Mouse (Mus musculus): ENCODE measurements around the gene Ckmt2.

Gene Ckmt2

DNA sequence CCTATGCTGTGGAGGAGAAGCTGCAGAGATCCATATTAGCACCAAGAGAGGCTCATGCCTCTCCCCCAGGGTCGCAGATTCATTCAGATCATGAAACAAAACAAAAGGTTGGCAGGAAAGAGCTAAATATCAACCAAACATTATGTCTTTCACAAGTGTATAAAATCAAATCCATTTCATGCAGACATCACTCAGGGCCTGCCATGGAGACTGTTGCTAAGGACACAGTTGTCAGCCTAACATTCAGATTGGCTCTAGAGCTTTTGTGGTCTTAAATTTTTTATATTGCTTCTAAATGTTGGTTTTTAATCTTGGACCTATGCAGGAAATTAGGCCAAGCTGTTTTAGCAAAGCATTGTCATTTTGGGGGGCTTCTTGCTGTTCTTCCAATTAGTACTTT lies 8.1 kb downstream of the Ckmt2 start:
- no peak for DNase-seq

DNA sequence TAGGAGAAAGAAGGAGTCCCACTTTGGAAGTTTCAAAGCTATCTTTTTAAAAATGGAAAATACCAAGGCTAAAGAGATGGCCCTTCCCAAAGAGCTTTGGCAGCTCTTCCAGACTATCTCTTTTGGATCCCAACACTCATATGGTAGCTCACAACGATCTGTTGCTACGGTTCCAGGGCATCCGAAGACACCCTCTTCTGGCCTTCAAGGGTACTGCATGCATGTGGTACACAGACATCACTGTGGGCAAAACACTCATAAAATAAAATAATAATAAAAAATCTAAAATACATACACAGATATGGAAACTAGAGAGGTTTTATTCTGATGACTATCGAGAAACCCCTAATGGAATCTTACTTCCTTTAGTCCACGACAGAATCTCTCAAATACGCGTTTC lies 17.9 kb downstream of the Ckmt2 start:
- DNase-seq, result peak; percentile 26

DNA sequence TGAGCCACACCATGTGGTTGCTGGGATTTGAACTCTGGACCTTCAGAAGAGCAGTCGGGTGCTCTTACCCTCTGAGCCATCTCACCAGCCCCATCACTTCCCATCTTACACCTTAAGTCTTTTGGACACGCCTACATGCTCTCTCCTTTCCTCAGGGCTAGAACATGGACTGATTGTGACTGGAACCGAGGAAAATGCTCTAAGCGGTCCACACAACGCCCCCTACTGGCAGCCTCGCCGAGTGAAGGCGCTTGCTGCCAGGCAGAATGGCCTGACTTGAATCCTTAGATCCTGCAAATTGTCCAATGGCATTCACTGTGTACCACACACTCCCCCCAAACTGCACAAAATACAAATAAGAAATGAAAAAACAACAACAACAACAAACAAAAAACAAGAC lies 19.3 kb downstream of the Ckmt2 start:
- no peak for DNase-seq

DNA sequence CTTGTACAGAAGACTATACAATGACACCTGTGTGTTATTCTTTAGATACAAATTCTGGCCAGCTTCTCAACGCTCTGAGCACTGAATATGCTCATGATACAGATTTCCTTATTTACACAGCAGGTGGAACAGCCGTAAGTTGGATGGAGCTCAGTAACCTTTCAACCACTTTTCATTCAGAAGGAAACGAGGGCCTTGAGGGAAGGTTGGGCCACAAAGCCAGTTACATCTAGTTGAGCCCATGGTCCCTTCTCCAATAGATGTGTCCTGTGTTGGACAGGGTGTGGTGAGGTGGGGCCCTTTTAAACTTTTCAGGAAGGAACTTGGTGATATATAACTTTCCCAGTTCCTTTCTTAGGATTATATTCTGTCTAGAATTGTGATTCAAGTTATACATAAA lies 22.3 kb downstream of the Ckmt2 start:
- no peak for DNase-seq

DNA sequence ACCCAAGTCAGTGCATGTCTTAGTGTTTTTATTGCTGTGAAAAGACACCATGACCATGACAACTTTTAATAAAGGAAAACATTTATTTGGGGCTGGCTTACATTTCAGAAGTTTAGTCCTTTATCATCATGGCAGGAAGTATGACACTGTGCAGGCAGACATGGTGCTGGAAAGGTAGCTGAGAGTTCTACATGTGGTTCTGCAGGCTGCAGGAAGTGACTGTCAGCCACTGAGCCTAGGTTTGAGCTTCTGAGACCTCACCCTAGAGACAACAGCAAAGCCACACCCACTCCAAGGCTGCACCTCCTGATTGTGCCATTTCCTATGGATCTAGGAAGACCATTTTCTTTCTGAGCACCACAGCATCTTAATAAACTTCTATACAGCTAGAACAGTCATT lies 48.8 kb downstream of the Ckmt2 start:
- DNase-seq, result no peak

DNA sequence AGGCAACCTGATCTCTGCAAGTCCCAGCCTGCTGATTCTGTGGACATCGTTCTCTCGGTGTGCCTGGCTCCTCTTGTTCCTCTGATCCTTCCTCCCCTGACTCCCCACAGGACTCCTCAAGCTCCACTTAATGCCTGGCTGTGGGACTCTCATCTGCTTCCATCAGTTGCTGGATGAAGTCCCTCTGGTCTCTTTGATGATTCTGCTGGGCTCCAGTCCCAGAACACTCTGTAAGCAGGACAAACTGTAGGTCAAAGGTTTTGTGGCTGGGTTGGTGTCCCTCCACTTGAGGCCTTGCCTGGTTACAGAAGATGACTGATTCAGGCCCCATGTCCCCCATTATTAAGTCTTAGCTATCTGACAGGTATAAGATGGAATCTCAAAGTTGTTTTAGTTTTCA lies 50.6 kb downstream of the Ckmt2 start:
- no peak for DNase-seq

DNA sequence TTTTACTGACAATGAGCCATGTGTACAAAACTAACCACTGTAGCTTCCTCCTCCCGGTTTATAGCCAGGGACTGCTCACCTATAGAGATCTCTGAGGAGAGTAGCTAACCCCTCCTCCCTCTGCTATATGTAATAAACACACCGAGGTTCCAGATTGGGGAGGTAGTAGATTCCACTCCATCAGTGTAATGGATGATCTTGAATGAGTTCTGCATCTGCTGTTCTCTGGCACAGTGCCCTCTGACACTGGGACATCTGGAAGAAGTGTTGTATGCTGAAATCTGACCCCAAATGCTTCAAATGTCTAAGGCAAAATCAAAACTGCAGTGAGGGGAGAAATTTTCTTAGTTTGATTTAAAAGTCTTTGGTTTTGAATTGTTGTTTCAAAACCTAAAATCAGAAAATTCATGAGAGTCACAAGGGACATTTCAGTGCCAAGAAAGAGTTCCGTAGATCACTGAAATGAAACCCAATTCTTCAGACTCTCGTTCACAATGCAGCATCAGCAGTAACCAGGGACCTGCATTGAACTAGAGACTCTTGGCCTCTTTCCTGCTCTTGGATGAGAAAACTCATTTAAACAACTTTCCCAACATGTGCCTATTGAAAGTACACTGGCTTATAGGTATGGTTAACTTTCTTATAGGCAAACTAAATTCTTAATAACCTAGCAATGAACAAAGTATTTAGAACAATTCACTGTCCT lies 51.7 kb downstream of the Ckmt2 start:
- no peak for DNase-seq

DNA sequence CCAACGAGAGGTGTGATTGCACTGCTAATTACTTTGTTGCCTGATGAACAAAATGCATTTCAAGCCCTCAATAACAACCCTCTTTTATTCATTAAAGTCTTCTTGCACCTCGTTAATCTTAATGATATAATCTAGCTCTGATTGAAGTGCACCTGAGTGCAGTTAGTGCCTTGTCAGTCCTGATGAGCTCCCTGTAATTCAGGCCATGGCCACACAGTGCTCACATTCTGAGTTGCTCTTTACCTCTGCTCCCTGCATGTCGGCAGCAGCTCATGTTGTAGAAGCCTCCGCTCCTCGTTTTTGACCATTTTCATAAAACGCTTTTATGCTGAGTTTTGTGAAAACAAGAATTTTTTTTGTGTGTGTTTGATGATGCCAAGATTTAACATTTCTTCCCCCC lies 53.0 kb downstream of the Ckmt2 start:
- DNase-seq, result no peak

DNA sequence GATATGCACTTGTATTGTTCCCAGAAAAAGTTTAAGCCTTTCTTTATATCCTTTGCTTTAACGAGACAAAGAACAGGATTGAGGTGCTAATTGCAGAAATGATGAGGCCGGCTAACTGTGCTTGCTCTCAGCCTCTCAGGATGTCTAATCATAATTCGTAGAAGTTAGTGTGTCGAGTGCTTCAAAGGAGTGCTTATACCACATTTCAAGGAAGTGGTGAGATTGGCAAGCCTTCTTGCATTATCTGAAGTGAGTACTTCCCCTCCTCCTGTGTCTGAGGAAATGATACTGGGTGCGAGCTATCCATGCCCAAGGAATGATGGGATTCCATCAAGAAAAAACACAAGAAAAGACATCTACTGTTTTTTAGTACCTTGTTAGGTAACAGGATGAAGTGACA lies 62.0 kb downstream of the Ckmt2 start:
- no peak for DNase-seq

DNA sequence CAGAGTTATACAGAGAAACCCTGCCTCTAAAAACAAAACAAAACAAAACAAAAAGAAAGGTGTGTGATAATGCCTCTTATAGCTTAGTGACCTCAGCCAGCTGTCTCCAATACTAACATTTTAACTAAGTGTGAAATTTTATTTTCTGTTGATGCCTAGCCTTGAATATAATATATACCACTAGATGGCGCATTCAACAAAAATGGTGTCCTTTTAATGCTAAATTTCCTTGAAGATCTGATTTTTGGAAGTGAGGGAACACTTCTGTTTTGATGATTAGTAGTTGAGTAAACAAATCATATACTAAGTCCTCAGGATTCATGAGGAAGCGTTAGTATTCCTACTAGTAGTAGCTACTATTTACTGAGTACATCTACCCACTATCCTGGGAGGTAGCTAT lies 67.2 kb downstream of the Ckmt2 start:
- DNase-seq, result no peak

DNA sequence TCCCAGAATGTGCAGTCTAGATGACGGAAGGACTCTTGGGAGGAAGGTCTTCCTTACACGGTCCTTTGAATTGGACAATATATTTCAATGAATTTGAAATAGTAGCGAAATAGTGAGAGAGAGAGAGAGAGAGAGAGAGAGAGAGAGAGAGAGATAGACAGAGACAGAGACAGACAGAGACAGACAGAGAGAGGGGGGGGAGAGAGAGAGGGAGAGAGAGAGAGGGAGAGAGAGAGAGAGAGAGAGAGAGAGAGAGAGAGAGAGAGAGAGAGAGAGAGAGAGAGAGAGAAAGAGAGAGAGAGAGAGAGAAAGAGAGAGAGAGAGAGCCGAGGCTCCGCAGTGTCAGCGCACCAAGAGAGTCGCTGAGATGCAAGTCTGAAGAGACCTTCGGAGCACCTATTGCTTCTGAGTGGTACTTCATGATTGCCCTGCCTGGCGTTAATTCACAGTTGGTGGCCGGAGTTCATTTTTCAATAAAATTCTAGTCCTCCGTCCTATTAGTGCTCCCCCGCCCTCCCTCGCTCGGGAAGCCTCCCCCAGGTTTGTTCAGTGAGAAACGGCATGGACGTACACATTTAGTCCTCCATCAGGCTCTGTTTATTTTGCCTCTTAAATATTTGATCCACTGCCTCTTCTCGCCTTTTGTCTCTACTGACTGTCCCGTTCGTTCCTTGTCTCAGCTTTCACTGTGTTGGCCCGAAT lies 68.7 kb downstream of the Ckmt2 start:
- DNase-seq, result peak; percentile 15

DNA sequence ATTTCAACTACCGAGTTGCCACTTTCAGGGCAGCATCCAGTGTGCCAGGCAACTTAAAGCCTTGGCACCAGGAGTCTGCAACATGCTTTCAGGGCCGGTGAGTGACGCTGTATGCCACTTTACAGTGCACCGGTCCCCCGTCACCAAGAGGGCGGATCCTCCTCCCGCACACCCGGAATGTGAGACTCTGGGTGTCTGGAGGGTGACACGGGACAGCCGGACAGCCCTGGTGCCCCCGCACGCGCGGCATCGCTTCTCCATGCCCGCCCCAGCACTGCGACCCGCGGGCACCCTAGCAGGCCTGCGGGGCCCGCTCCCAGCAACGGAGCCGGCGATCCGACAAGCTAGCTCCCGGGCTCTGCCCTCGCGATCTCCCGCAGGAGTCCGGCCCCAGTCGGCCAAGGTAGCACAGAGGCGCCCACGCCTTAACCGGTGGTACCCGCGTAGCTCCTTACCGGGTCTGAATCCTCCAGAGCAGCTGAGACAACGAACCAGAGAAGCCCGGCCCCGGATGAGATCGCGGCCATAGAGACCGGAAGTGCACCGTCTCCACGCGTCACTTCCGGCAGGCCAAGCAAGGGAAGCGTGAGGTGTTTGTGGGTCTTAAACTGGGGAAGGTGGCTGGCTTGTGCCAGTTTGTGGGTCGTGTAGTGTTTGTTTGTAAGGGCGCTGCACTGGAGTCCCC lies 69.4 kb downstream of the Ckmt2 start, which contains the start of gene Zcchc9:
TSS of gene Zcchc9 (minus strand) at position 551 of the 685 bp plus-strand sequence.
- DNase-seq, result peak; percentile 88

All from thymus, postnatal 25 days (tissue).